Mouse (Mus musculus): ENCODE results near the gene Alx1. TPM values are rescaled to one million over a fixed set of nuclear protein-coding genes. Genes with fewer than 3 reads are reported as not detected.

Gene Alx1
- total RNA-seq (2023): not detected

GRCm38 (mm10) chr10:103029730-103030490, at the start of gene Alx1:
Gene Alx1 (minus strand): TSS chr10:103030215.

Other genes starting within 250 kb of the Alx1 start
- not detected for gene Lrriq1, start 206.1 kb upstream of the Alx1 start, total RNA-seq (2023)

Data from monocyte, adult 59 days (primary cell).